15 mouse cellular contexts compared by ENCODE assay signal in the genomic region with DNA sequence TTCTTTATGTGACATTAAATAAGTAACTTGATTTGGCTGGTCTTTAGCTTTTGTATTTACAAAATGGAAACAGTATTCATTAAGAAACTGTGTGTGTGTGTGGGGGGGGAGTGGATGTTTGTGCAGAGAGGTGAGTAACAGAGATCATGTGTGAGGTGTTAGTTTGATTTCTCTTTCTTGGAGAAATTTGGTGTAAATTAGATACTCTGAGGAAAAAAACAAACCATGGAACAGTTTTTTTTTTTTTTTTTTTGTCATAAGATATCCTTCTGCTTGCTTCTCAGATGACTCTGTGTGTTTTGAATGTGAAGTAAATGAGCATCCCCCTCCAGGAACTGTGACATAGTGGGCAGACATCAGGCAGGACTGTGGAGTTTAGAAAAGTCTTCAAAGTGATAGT. TPM values are rescaled to one million over a fixed set of nuclear protein-coding genes. Genes with fewer than 3 reads are reported as not detected.
DNase-seq lines count a peak whose midpoint lies in the region; ATAC-seq and TF ChIP-seq lines count a peak whose summit lies in the region.
"Had no signal": no experiment of that assay in that cellular context is flagged by ENCODE, and none has a peak within 500 bp of the region (broad histone marks: within the 10 kb centered on the region; RNA-seq: fewer than 3 reads in every experiment).

No protein-coding gene starts in this region.

- H3K4me1 ChIP-seq in intestine, postnatal 0 days (replicated peaks; ENCODE audit: control insufficient read depth, insufficient read depth, low read length), result no peaks in the 10 kb centered on the region
- H3K4me1 ChIP-seq in intestine, embryonic 15.5 days (replicated peaks), result no peaks in the 10 kb centered on the region
- peaks cover 34% of the 10 kb centered on the region for H3K4me1 ChIP-seq in megakaryocyte, embryonic 14.5 days
- peaks cover 4% of the 10 kb centered on the region for H3K4me1 ChIP-seq in thymus, adult 2 months (replicated peaks; ENCODE audit: control insufficient read depth, insufficient read depth, low read length)
- H3K4me1 ChIP-seq in midbrain, embryonic 13.5 days (replicated peaks), result peaks cover 10% of the 10 kb centered on the region

- H3K79me2 ChIP-seq in myocyte (ENCODE audit: control insufficient read depth, insufficient read depth), result no peaks in the 10 kb centered on the region

- no peak for TF ChIP-seq POLR2A in myocyte (IDR thresholded peaks at IDR 0.05; ENCODE audit: insufficient read length, low read depth)
- TF ChIP-seq POLR2A in thymus, adult 2 months (IDR thresholded peaks at IDR 0.05; ENCODE audit: control insufficient read depth, extremely low read depth, insufficient read depth, low read length, poor library complexity), result no peak

- no peak overlapping the region for H3K9ac ChIP-seq in intestine, postnatal 0 days (ENCODE audit: low read depth, low read length)
- no peak overlapping the region for H3K9ac ChIP-seq in intestine, embryonic 15.5 days
- H3K9ac ChIP-seq in midbrain, embryonic 13.5 days (replicated peaks), result no peak overlapping the region
- H3K9ac ChIP-seq: neural tube, embryonic 15.5 days had no signal

- H3K27me3 ChIP-seq in intestine, postnatal 0 days (replicated peaks; ENCODE audit: control insufficient read depth, insufficient read depth, low read length), result no peaks in the 10 kb centered on the region
- H3K27me3 ChIP-seq in intestine, embryonic 15.5 days (replicated peaks), result no peaks in the 10 kb centered on the region
- H3K27me3 ChIP-seq in megakaryocyte, embryonic 14.5 days (replicated peaks), result no peaks in the 10 kb centered on the region
- no peaks in the 10 kb centered on the region for H3K27me3 ChIP-seq in myocyte (ENCODE audit: control insufficient read depth, insufficient read depth, insufficient read length)
- no peaks in the 10 kb centered on the region for H3K27me3 ChIP-seq in thymus, adult 2 months (ENCODE audit: control insufficient read depth, insufficient read depth, low read length)
- no peaks in the 10 kb centered on the region for H3K27me3 ChIP-seq in midbrain, embryonic 13.5 days
- H3K27me3 ChIP-seq: CH12.LX; neural tube, embryonic 15.5 days had no signal

- H3K4me2 ChIP-seq in intestine, postnatal 0 days (replicated peaks; ENCODE audit: low read depth), result peak overlapping the region; percentile 81; the same call in 1 of the 2 replicates
- H3K4me2 ChIP-seq in intestine, embryonic 15.5 days (replicated peaks), result no peak overlapping the region
- peak overlapping the region; percentile 73 for H3K4me2 ChIP-seq in myocyte (ENCODE audit: low read depth)
- no peak overlapping the region for H3K4me2 ChIP-seq in midbrain, embryonic 13.5 days (replicated peaks)

- DNase-seq in thymus, adult 2 months, result no peak
- DNase-seq: embryo, embryonic 11 days; heart, postnatal 4 days; lung, adult 2 months had no signal

- no peak for ATAC-seq in intestine, postnatal 0 days
- no peak for ATAC-seq in intestine, embryonic 15.5 days
- ATAC-seq in megakaryocyte, adult 5-6 weeks (ENCODE audit: poor library complexity, severe bottlenecking), result no peak
- no peak for ATAC-seq in midbrain, embryonic 13.5 days
- ATAC-seq: forebrain, embryonic 16.5 days; inflammation-experienced regulatory T-cells, adult 6 months had no signal

- TF ChIP-seq CTCF in intestine, postnatal 0 days (IDR thresholded peaks at IDR 0.05; ENCODE audit: low read depth), result no peak
- TF ChIP-seq CTCF in thymus, adult 2 months (IDR thresholded peaks at IDR 0.05; ENCODE audit: borderline replicate concordance, control insufficient read depth, extremely low read depth, insufficient read depth, low read length, poor library complexity), result no peak

- H3K9me3 ChIP-seq in intestine, postnatal 0 days (ENCODE audit: control insufficient read depth), result no peaks in the 10 kb centered on the region
- H3K9me3 ChIP-seq in intestine, embryonic 15.5 days, result no peaks in the 10 kb centered on the region
- no peaks in the 10 kb centered on the region for H3K9me3 ChIP-seq in megakaryocyte, embryonic 14.5 days
- H3K9me3 ChIP-seq in midbrain, embryonic 13.5 days, result no peaks in the 10 kb centered on the region
- H3K9me3 ChIP-seq: limb, embryonic 10.5 days; neural tube, embryonic 15.5 days had no signal

- H3K27ac ChIP-seq in intestine, postnatal 0 days (ENCODE audit: low read depth, low read length), result no peak overlapping the region
- no peak overlapping the region for H3K27ac ChIP-seq in intestine, embryonic 15.5 days
- H3K27ac ChIP-seq in thymus, adult 2 months (ENCODE audit: control insufficient read depth, insufficient read depth, low read length), result no peak overlapping the region
- H3K27ac ChIP-seq in midbrain, embryonic 13.5 days, result no peak overlapping the region
- H3K27ac ChIP-seq: limb, embryonic 10.5 days; neural tube, embryonic 15.5 days had no signal

- H3ac ChIP-seq in myocyte (ENCODE audit: control insufficient read depth, insufficient read length), result no peak overlapping the region

- peaks cover 14% of the 10 kb centered on the region for H3K36me3 ChIP-seq in intestine, postnatal 0 days (ENCODE audit: control insufficient read depth, insufficient read depth)
- 0 out of 2 replicates have a peak, but pooled peaks cover 2% of the 10 kb centered on the region for H3K36me3 ChIP-seq in intestine, embryonic 15.5 days
- H3K36me3 ChIP-seq in megakaryocyte, embryonic 14.5 days (replicated peaks; ENCODE audit: low read length), result peaks cover 42% of the 10 kb centered on the region
- peaks cover 18% of the 10 kb centered on the region for H3K36me3 ChIP-seq in myocyte (ENCODE audit: control insufficient read depth, insufficient read depth)
- H3K36me3 ChIP-seq in thymus, adult 2 months (ENCODE audit: control insufficient read depth, insufficient read depth, low read length), result no peaks in the 10 kb centered on the region
- H3K36me3 ChIP-seq in midbrain, embryonic 13.5 days, result peaks cover 6% of the 10 kb centered on the region; the same call in 1 of the 2 replicates
- H3K36me3 ChIP-seq: neural tube, embryonic 15.5 days had no signal

- H3K4me3 ChIP-seq in intestine, postnatal 0 days (ENCODE audit: low read depth, low read length), result no peak overlapping the region
- no peak overlapping the region for H3K4me3 ChIP-seq in intestine, embryonic 15.5 days (replicated peaks)
- peak overlapping the region; percentile 23 for H3K4me3 ChIP-seq in megakaryocyte, embryonic 14.5 days (replicated peaks)
- H3K4me3 ChIP-seq in myocyte, result peak overlapping the region; percentile 87
- H3K4me3 ChIP-seq in thymus, adult 2 months (ENCODE audit: control insufficient read depth, insufficient read depth, low read length), result no peak overlapping the region
- H3K4me3 ChIP-seq in midbrain, embryonic 13.5 days (replicated peaks), result no peak overlapping the region

TF ChIP-seq in myocyte, 11 proteins besides CTCF, POLR2A, EP300 and RAD21:
- TF ChIP-seq MAX (IDR thresholded peaks at IDR 0.05; ENCODE audit: low read depth) (no peak), SRF (IDR thresholded peaks at IDR 0.05; ENCODE audit: control insufficient read depth, insufficient read length, low read depth) (no peak), POLR2AphosphoS2 (IDR thresholded peaks at IDR 0.05; ENCODE audit: insufficient read length, low read depth) (no peak), MYOD1 (IDR thresholded peaks at IDR 0.05; ENCODE audit: control insufficient read depth in 1 of 3, insufficient read length in 2 of 3, low read depth in 2 of 3) (no peak), E2F4 (IDR thresholded peaks at IDR 0.05; ENCODE audit: insufficient read depth) (no peak), MYOG (IDR thresholded peaks at IDR 0.05; ENCODE audit: control insufficient read depth in 1 of 3, insufficient read depth in 1 of 3, insufficient read length in 2 of 3, low read depth in 2 of 3) (no peak), CEBPB (IDR thresholded peaks at IDR 0.05; ENCODE audit: insufficient read depth, poor library complexity, severe bottlenecking) (no peak), USF1 (IDR thresholded peaks at IDR 0.05; ENCODE audit: low read depth) (no peak), TCF12 (IDR thresholded peaks at IDR 0.05; ENCODE audit: insufficient read depth, poor library complexity, severe bottlenecking) (no peak), TCF3 (IDR thresholded peaks at IDR 0.05; ENCODE audit: insufficient read length, low read depth) (no peak)
TF ChIP-seq in myocyte: peak in this region for 0.

RNA-seq across cellular contexts. Expression of a gene that starts 1.9 kb away (rescaled TPM):
- polyA plus RNA-seq in intestine, postnatal 0 days (2015; fragmentation: Nextera tagmentation; extraction: Ambion mirVana), result 51.9 and 53.8 TPM in 2 replicates
- 70.9 and 78.7 TPM in 2 replicates for polyA plus RNA-seq in intestine, embryonic 15.5 days (2015; fragmentation: Nextera tagmentation; extraction: Ambion mirVana)
- polyA plus RNA-seq in megakaryocyte, embryonic 14.5 days (2012; ENCODE audit: insufficient read depth, low replicate concordance), result 87.2 and 163 TPM in 2 replicates
- 106 and 112 TPM in 2 replicates for total RNA-seq in megakaryocyte, adult 5-6 weeks (2015)
- 41.2 and 55.3 TPM in 2 replicates for total RNA-seq in megakaryocyte, adult 5-6 weeks (2017)
- 77.2 TPM for polyA plus RNA-seq in myocyte (2012; fragmentation: generic; extraction: Trizol)
- polyA plus RNA-seq in thymus, adult 2 months (2012; rRNA removed), result 16.1 and 18.3 TPM in 2 replicates
- polyA plus RNA-seq in midbrain, embryonic 13.5 days (2015; fragmentation: Nextera tagmentation; extraction: Ambion mirVana), result 63.4 and 64.7 TPM in 2 replicates

RNA-seq across cellular contexts. Expression of a gene that starts 2.0 kb away (rescaled TPM):
- polyA plus RNA-seq in intestine, postnatal 0 days (2015; fragmentation: Nextera tagmentation; extraction: Ambion mirVana), result 20.7 and 22.3 TPM in 2 replicates
- 15.4 and 16.6 TPM in 2 replicates for polyA plus RNA-seq in intestine, embryonic 15.5 days (2015; fragmentation: Nextera tagmentation; extraction: Ambion mirVana)
- polyA plus RNA-seq in megakaryocyte, embryonic 14.5 days (2012; ENCODE audit: insufficient read depth, low replicate concordance), result 7.9 TPM in 1 of 2 replicates, not detected in the other
- total RNA-seq in megakaryocyte, adult 5-6 weeks (2015), result 52.2 and 60.9 TPM in 2 replicates
- total RNA-seq in megakaryocyte, adult 5-6 weeks (2017), result 31.0 and 37.4 TPM in 2 replicates
- 2.0 TPM for polyA plus RNA-seq in myocyte (2012; fragmentation: generic; extraction: Trizol)
- 8.1 TPM in 2 replicates for polyA plus RNA-seq in thymus, adult 2 months (2012; rRNA removed)
- polyA plus RNA-seq in midbrain, embryonic 13.5 days (2015; fragmentation: Nextera tagmentation; extraction: Ambion mirVana), result 1.7 and 2.2 TPM in 2 replicates

Comparison
In these comparisons a context has a peak if more than half of its experiments do, and no peak if none do; other contexts are left out.
1. H3K4me2 ChIP-seq: peak in intestine, postnatal 0 days (single experiment) and myocyte (single experiment); none in intestine, embryonic 15.5 days (single experiment) and midbrain, embryonic 13.5 days (single experiment).
2. H3K4me3 ChIP-seq: peak in megakaryocyte, embryonic 14.5 days (single experiment) and myocyte (single experiment); none in intestine, postnatal 0 days (single experiment), intestine, embryonic 15.5 days (single experiment), thymus, adult 2 months (single experiment) and midbrain, embryonic 13.5 days (single experiment).